Mouse (Mus musculus) heart, embryonic 15.5 days (tissue): Measurements from ENCODE around the gene Wdr53. TPM values are rescaled to one million over a fixed set of nuclear protein-coding genes. Genes with fewer than 3 reads are reported as not detected.
"Not testable (repeated sequence)": the region's sequence is repeated elsewhere in the genome, so short reads cannot be mapped to it uniquely, and the experiment has no call there.

ENCODE experiments used
- ATAC-seq: fragments of 200-750 bp; cut with Nextera tagmentation; replicated peaks from 2 replicates; pipeline ENCODE4 v1.8.0; 2017; ENCODE audit warnings: low read depth, moderate TSS enrichment; ENCODE audit not compliant: insufficient number of reproducible peaks, insufficient read depth, low FRiP score
- H3K27ac ChIP-seq: fragments of 300-500 bp; sonication (generic); 2 replicates; pipeline ENCODE4 v1.5.1; 2015; ENCODE audit warnings: mild to moderate bottlenecking, inconsistent platforms
- H3K27me3 ChIP-seq: fragments of 300-500 bp; sonication (generic); 2 replicates; pipeline ENCODE4 v1.6.1; 2015; ENCODE audit warnings: inconsistent platforms
- H3K36me3 ChIP-seq: fragments of 300-500 bp; sonication (generic); 2 replicates; pipeline ENCODE4 v1.6.1; 2015; ENCODE audit warnings: mild to moderate bottlenecking, inconsistent platforms
- H3K4me1 ChIP-seq: fragments of 300-500 bp; sonication (generic); replicated peaks from 2 replicates; pipeline ENCODE4 v1.6.1; 2015; ENCODE audit warnings: inconsistent platforms
- H3K4me2 ChIP-seq: fragments of 300-500 bp; sonication (generic); 2 replicates; pipeline ENCODE4 v1.6.1; 2015; ENCODE audit warnings: inconsistent platforms, mild to moderate bottlenecking, moderate library complexity
- H3K4me3 ChIP-seq: fragments of 300-500 bp; sonication (generic); 2 replicates; pipeline ENCODE4 v1.5.1; 2015; ENCODE audit warnings: mild to moderate bottlenecking, inconsistent platforms
- H3K9ac ChIP-seq: fragments of 300-500 bp; sonication (generic); 2 replicates; pipeline ENCODE4 v1.6.1; 2015; ENCODE audit warnings: mild to moderate bottlenecking, inconsistent platforms
- H3K9me3 ChIP-seq: fragments of 300-500 bp; sonication (generic); replicated peaks from 2 replicates; pipeline ENCODE4 v1.6.1; 2016; ENCODE audit warnings: inconsistent platforms
- WGBS: fragments of 180-500 bp; shearing (Covaris S2); methylation state at CpG from one replicate; pipeline ENCODE4 v1.1.7; 2015; ENCODE audit warnings: mixed read lengths; 5-methylcytosine and 5-hydroxymethylcytosine counted together
- polyA plus RNA-seq: library from polyadenylated mRNA; unstranded; fragments of >200 nt; fragmentation: Nextera tagmentation; extraction: Ambion mirVana; gene quantifications from 2 replicates; pipeline ENCODE4 v1.2.1, GENCODE M21; 2015

Gene Wdr53
- polyA plus RNA-seq, result 9.5 and 10.6 TPM in 2 replicates

- Histone ChIP-seq H3K9me3 (no peaks in the 10 kb centered on the region), H3K9ac (peak within 1 kb of the TSS; percentile 98), H3K27ac (peak within 1 kb of the TSS; percentile 97), H3K4me1 (peaks cover 28% of the 10 kb centered on the region), H3K36me3 (no peaks in the 10 kb centered on the region), H3K27me3 (no peaks in the 10 kb centered on the region), H3K4me2 (peak within 1 kb of the TSS; percentile 79), H3K4me3 (peak within 1 kb of the TSS; percentile 89)
- under 1% methylated on average over 48 of the region's 48 CpGs for WGBS
- peak; percentile 98 for ATAC-seq
These were observed at the start of gene Wdr53, which contains the start of gene Fbxo45 for GRCm38 (mm10) chr16:32246952-32247370. Wdr53 (plus strand) TSS chr16:32247227. Fbxo45 (minus strand) TSS chr16:32247158.

DNA sequence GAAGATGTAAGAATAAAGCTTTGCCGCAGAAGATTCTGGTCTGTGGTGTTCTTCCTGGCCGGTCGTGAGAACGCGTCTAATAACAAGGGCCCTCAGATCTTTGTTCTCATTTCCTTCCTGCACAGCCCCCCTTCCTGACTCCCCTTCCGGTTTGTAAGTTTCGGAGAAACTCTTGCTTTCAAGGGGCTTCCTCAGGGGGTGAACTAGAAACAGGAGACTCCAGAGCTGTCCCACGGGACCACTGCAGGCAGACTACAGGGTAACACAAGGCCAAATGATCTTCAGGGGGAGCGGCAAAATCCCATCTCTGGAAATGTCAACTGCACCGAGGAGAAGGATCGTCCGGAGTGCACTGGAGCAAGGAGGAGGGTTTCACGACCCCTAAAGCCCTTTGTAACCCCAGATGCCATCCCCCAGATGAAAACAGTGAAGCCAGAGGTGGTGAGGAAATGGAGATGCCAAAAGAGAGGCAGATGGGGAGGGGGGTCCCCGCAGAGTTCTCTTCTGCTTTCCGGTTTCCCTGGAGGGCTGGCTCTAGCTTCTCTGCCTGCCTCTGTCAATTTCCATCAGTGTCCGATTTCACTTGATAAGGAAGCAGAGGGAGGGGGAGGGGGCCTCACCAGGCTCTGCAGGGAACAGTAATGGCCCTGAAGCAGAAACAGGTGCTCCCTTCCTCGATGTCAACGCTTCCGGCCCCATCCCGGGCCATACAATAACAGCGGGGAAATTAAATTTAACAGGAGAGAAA lies 46.6 kb upstream of the Wdr53 start:
- H3K27ac ChIP-seq, result peak overlapping the region; percentile 78
- H3K9me3 ChIP-seq, result no peaks in the 10 kb centered on the region
- peak overlapping the region; percentile 29 for H3K4me3 ChIP-seq
- H3K27me3 ChIP-seq, result no peaks in the 10 kb centered on the region
- no peaks in the 10 kb centered on the region for H3K36me3 ChIP-seq
- no peaks in the 10 kb centered on the region for H3K4me1 ChIP-seq
- H3K4me2 ChIP-seq, result peak overlapping the region; percentile 18
- no peak overlapping the region for H3K9ac ChIP-seq
- WGBS, result 61% methylated on average over 21 of the region's 21 CpGs
- ATAC-seq, result no peak

- no peak for ATAC-seq
- Histone ChIP-seq H3K9ac (no peak overlapping the region), H3K27ac (peak overlapping the region; percentile 78), H3K4me1 (no peaks in the 10 kb centered on the region), H3K27me3 (no peaks in the 10 kb centered on the region), H3K4me2 (peak overlapping the region; percentile 18; the same call in 1 of the 2 replicates), H3K4me3 (peak overlapping the region; percentile 29; the same call in 1 of the 2 replicates), H3K9me3 (no peaks in the 10 kb centered on the region), H3K36me3 (no peaks in the 10 kb centered on the region)
- WGBS, result 65% methylated on average over 9 of the region's 9 CpGs
These were observed 46.1 kb upstream of the Wdr53 start for GRCm38 (mm10) chr16:32201004-32201325.

GRCm38 (mm10) chr16:32202681-32203080 lies 44.3 kb upstream of the Wdr53 start:
- no peak overlapping the region for H3K9ac ChIP-seq
- no peaks in the 10 kb centered on the region for H3K9me3 ChIP-seq
- H3K4me1 ChIP-seq, result no peaks in the 10 kb centered on the region
- WGBS, result 70% methylated on average over 6 of the region's 6 CpGs
- no peak overlapping the region for H3K4me3 ChIP-seq
- H3K36me3 ChIP-seq, result no peaks in the 10 kb centered on the region
- ATAC-seq, result no peak
- no peak overlapping the region for H3K4me2 ChIP-seq
- H3K27ac ChIP-seq, result no peak overlapping the region
- no peaks in the 10 kb centered on the region for H3K27me3 ChIP-seq

GRCm38 (mm10) chr16:32204902-32205301 lies 42.1 kb upstream of the Wdr53 start:
- Histone ChIP-seq H3K4me3 (no peak overlapping the region), H3K4me2 (no peak overlapping the region), H3K36me3 (no peaks in the 10 kb centered on the region), H3K4me1 (no peaks in the 10 kb centered on the region), H3K9ac (no peak overlapping the region), H3K27me3 (no peaks in the 10 kb centered on the region), H3K27ac (no peak overlapping the region), H3K9me3 (peaks cover 2% of the 10 kb centered on the region; the same call in 1 of the 2 replicates)
- 49% methylated on average over 3 of the region's 3 CpGs for WGBS
- no peak for ATAC-seq

DNA sequence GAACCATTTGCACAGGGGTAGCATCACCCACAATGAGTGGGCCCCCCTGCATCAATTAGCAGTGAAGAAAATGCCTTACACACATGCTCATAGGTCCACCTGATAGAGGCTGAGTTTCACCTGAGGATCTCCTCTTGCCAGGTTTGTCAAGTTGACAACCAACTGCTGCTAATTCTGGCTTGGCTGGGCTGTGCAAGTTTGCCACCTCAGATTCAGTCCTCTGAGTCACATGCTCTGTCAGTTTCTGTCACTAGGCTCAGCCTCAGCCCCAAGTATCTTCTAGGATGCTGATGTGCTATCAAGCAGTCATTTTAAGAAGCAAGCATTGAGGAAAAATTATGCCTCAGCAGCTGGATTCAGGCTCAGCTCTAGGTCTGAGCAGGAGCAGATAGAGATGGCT lies 32.9 kb upstream of the Wdr53 start:
- Histone ChIP-seq H3K4me2 (no peak overlapping the region), H3K4me1 (peaks cover 7% of the 10 kb centered on the region), H3K4me3 (no peak overlapping the region), H3K9me3 (peaks cover 7% of the 10 kb centered on the region; the same call in 1 of the 2 replicates), H3K36me3 (no peaks in the 10 kb centered on the region), H3K9ac (no peak overlapping the region), H3K27me3 (no peaks in the 10 kb centered on the region), H3K27ac (peak overlapping the region; percentile 55; the same call in 1 of the 2 replicates)
- no peak for ATAC-seq

- peak overlapping the region; percentile 55; the same call in 1 of the 2 replicates for H3K27ac ChIP-seq
- ATAC-seq, result no peak
- peak overlapping the region; percentile 33; the same call in 1 of the 2 replicates for H3K4me2 ChIP-seq
- WGBS, result 52% methylated on average over 17 of the region's 17 CpGs
- H3K4me1 ChIP-seq, result peaks cover 7% of the 10 kb centered on the region
- peak overlapping the region; percentile 16; the same call in 1 of the 2 replicates for H3K4me3 ChIP-seq
- H3K27me3 ChIP-seq, result no peaks in the 10 kb centered on the region
- no peak overlapping the region for H3K9ac ChIP-seq
- no peaks in the 10 kb centered on the region for H3K36me3 ChIP-seq
- peaks cover 4% of the 10 kb centered on the region; the same call in 1 of the 2 replicates for H3K9me3 ChIP-seq
These were observed 32.0 kb upstream of the Wdr53 start for GRCm38 (mm10) chr16:32214804-32215576.

DNA sequence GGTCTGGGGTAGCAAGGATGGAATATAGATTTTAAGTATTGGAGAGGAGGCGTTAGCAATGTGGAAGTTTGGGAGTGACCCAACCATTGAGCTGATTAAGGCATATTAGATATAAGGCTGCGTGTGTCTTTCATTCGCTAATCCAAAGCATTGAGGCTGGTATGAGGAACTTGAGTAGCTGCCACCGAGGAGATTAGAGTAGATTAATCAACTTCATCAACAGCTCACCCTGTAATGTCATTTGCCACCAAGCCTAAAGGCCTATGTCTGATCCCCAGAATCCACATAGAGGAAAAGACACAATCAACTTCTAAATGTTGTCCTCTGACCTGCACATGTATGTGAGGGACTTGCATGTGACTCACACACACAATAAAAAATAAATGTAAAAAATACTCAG lies 25.2 kb upstream of the Wdr53 start:
- Histone ChIP-seq H3K27ac (no peak overlapping the region), H3K27me3 (no peaks in the 10 kb centered on the region), H3K4me3 (no peak overlapping the region), H3K4me2 (no peak overlapping the region), H3K9me3 (no peaks in the 10 kb centered on the region), H3K36me3 (no peaks in the 10 kb centered on the region), H3K9ac (no peak overlapping the region), H3K4me1 (no peaks in the 10 kb centered on the region)
- WGBS, result 76% methylated on average over 4 of the region's 4 CpGs
- no peak for ATAC-seq

GRCm38 (mm10) chr16:32222399-32222798 lies 24.6 kb upstream of the Wdr53 start:
- no peak for ATAC-seq
- no peak overlapping the region for H3K4me2 ChIP-seq

DNA sequence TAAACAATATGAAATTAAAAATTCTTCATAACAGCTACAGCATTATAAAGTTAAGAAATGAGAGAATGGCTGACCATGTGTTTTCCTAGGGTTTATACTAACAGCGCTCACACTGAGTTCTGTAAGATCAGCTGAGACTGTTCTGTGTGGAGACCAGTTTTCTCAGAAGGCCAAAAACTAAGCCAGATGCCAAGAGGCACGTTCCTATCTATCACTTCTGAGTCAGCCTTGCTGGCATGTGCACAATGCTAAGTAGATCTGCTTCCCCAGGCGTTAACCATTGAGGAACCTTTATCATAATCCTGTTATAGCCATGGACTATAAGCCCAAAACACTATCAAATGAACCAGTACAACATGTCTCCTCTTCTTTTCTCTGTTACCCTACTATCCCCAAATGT lies 15.0 kb upstream of the Wdr53 start:
- peaks cover 27% of the 10 kb centered on the region for H3K36me3 ChIP-seq

More at GRCm38 (mm10) chr16:32222399-32222798, 24.6 kb upstream of the Wdr53 start:
- Histone ChIP-seq H3K4me3 (no peak overlapping the region), H3K36me3 (no peaks in the 10 kb centered on the region), H3K27ac (no peak overlapping the region), H3K9me3 (no peaks in the 10 kb centered on the region), H3K27me3 (no peaks in the 10 kb centered on the region), H3K9ac (no peak overlapping the region), H3K4me1 (no peaks in the 10 kb centered on the region)

DNA sequence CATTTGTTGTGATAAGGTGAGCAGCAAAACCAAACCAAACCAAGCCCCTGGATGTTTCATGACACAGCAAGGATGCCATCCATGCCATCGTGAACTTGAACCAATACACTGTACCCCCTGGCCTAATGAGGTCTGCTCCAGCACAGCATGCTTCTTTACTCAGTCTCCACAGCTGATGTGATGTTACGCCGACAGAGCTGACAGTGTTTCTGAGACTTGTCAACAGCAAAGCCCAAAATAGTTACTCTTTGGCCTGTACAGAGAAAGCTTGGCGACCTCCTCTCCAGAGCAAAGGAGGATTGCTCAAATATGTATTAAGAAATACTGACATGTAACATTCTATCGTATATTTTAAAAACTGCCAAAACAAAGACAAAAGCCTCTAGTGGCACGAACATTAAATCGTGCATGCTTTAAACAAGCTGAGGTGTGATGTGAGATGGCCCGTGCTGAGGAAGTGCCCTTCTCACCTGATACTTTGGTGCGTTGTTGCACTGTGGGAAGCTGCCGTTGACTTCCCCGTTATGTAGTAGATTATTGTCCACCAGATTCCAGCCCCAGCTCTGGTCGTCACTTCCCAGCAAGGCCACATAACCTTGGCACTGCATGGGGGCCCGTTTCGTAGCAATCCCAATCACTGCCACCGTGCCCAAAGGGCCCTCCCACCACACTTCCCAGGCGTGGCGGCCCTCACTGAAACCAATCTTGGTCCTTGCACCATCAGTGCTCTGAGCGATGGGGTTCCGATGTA lies 8.9 kb upstream of the Wdr53 start:
- peaks cover 14% of the 10 kb centered on the region for H3K36me3 ChIP-seq
- no peaks in the 10 kb centered on the region for H3K27me3 ChIP-seq
- H3K9me3 ChIP-seq, result no peaks in the 10 kb centered on the region
- ATAC-seq, result peak; percentile 77
- H3K4me3 ChIP-seq, result no peak overlapping the region
- H3K9ac ChIP-seq, result no peak overlapping the region
- peak overlapping the region; percentile 76 for H3K27ac ChIP-seq
- H3K4me1 ChIP-seq, result peaks cover 21% of the 10 kb centered on the region
- peak overlapping the region; percentile 5; the same call in 1 of the 2 replicates for H3K4me2 ChIP-seq
- whole genome bisulfite sequencing, result 56% methylated on average over 19 of the region's 19 CpGs

More for the DNA sequence above, 15.0 kb upstream of the Wdr53 start:
- WGBS, result 38% methylated on average over 3 of the region's 3 CpGs
- not testable (repeated sequence) for H3K9me3 ChIP-seq, H3K27ac ChIP-seq, ATAC-seq, H3K4me1 ChIP-seq, H3K27me3 ChIP-seq, H3K4me2 ChIP-seq, H3K4me3 ChIP-seq, H3K9ac ChIP-seq
